Mouse (Mus musculus) limb, embryonic 10.5 days (tissue): ENCODE data around the gene Shank1. TPM values are rescaled to one million over a fixed set of nuclear protein-coding genes. Genes with fewer than 3 reads are reported as not detected.

Experiments used
- DNase-seq: peaks from one replicate; pipeline ENCODE4 v3.0.0-alpha.2; 2017; ENCODE audit warnings: low spot score
- H3K27ac ChIP-seq: fragments of 300-500 bp; sonication (generic); 2 replicates; pipeline ENCODE4 v1.5.1; 2016; ENCODE audit warnings: mild to moderate bottlenecking
- H3K27me3 ChIP-seq: fragments of 300-500 bp; sonication (generic); 2 replicates; pipeline ENCODE4 v1.6.1; 2016; ENCODE audit warnings: low read depth, mild to moderate bottlenecking; ENCODE audit not compliant: poor library complexity, severe bottlenecking
- H3K36me3 ChIP-seq: fragments of 300-500 bp; sonication (generic); 2 replicates; pipeline ENCODE4 v1.6.1; 2016; ENCODE audit warnings: mild to moderate bottlenecking, moderate library complexity
- H3K4me1 ChIP-seq: fragments of 300-500 bp; sonication (generic); 2 replicates; pipeline ENCODE4 v1.6.1; 2016
- H3K4me3 ChIP-seq: fragments of 300-500 bp; sonication (generic); 2 replicates; pipeline ENCODE4 v1.5.1; 2016; ENCODE audit warnings: mild to moderate bottlenecking, moderate library complexity
- H3K9me3 ChIP-seq: fragments of 300-500 bp; sonication (generic); replicated peaks from 2 replicates; pipeline ENCODE4 v1.6.1; 2016; ENCODE audit warnings: mild to moderate bottlenecking
- WGBS: fragments of 180-500 bp; shearing (Covaris S2); methylation state at CpG from one replicate; pipeline ENCODE4 v1.1.7; 2016; 5-methylcytosine and 5-hydroxymethylcytosine counted together
- polyA plus RNA-seq: library from polyadenylated mRNA; unstranded; fragments of >200 nt; fragmentation: Nextera tagmentation; extraction: Ambion mirVana; gene quantifications from 2 replicates; pipeline ENCODE4 v1.2.1, GENCODE M21; 2016

Shank1 gene
- polyA plus RNA-seq, 1 experiment from 2014 or later: 0.40 TPM

GRCm38 (mm10) chr7:44336046-44337021, 26.3 kb downstream of the Shank1 start:
- no peaks in the 10 kb centered on the region for H3K9me3 ChIP-seq
- peaks cover 12% of the 10 kb centered on the region for H3K4me1 ChIP-seq
- no peak overlapping the region for H3K27ac ChIP-seq
- WGBS: 3% methylated on average over 53 of the region's 54 CpGs
- H3K27me3 ChIP-seq: peaks cover 91% of the 10 kb centered on the region
- peak overlapping the region; percentile 51 for H3K4me3 ChIP-seq
- no peak for DNase-seq
- H3K36me3 ChIP-seq: no peaks in the 10 kb centered on the region

GRCm38 (mm10) chr7:44337121-44337849, 27.2 kb downstream of the Shank1 start:
- Histone ChIP-seq H3K4me1 (peaks cover 12% of the 10 kb centered on the region), H3K27me3 (peaks cover 96% of the 10 kb centered on the region), H3K4me3 (no peak overlapping the region), H3K9me3 (no peaks in the 10 kb centered on the region), H3K36me3 (no peaks in the 10 kb centered on the region), H3K27ac (no peak overlapping the region)
- no peak for DNase-seq
- WGBS: 5% methylated on average over 32 of the region's 32 CpGs

DNA sequence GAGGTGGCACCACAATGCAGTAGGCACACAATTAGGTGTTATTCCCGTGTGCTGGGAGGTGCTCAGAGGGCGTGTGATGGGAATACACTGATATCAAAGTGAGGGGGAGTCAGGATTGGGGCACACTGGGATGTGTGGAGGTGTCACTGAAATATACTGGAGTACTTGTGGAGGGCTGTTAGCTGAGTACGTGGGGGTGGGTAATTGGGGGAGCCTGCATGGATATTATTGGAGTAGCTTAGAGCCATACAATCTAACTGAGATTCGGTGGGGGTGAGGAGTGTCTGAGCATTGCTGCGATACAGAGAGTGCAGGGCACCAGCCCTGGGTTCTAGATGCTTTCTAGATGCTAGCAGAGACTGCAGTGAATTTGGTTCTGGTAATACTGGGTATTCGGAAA, 30.2 kb downstream of the Shank1 start:
- no peak overlapping the region for H3K4me3 ChIP-seq
- WGBS: 69% methylated on average over 6 of the region's 6 CpGs
- no peaks in the 10 kb centered on the region for H3K36me3 ChIP-seq
- no peaks in the 10 kb centered on the region for H3K9me3 ChIP-seq
- peaks cover 19% of the 10 kb centered on the region for H3K4me1 ChIP-seq
- H3K27ac ChIP-seq: no peak overlapping the region
- no peak for DNase-seq
- peaks cover 100% of the 10 kb centered on the region for H3K27me3 ChIP-seq

DNA sequence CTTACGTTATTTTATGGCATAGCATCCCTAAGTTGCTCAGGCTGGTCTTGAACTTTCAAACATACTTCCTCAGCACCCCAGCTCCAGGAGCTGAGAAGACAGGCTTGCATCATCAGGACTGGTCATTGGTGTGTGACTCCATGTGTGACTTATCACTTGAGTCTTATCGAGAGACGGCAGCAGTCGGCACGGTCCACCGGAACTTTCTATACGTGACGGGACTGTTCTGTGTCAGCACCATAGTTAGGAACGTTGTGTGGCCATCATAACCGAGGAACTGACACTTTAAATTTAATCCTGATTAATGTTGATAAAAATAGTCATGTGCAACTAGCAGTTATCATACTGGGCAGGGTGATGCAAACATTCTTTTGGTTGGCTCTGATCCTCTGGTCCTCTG, 31.1 kb downstream of the Shank1 start:
- no peak overlapping the region for H3K27ac ChIP-seq
- DNase-seq: no peak
- WGBS: 88% methylated on average over 10 of the region's 10 CpGs
- H3K4me1 ChIP-seq: peaks cover 10% of the 10 kb centered on the region
- H3K36me3 ChIP-seq: no peaks in the 10 kb centered on the region
- H3K27me3 ChIP-seq: peaks cover 99% of the 10 kb centered on the region
- H3K4me3 ChIP-seq: no peak overlapping the region
- H3K9me3 ChIP-seq: no peaks in the 10 kb centered on the region

- Histone ChIP-seq H3K36me3 (no peaks in the 10 kb centered on the region), H3K4me1 (peaks cover 8% of the 10 kb centered on the region), H3K9me3 (no peaks in the 10 kb centered on the region), H3K27me3 (peaks cover 96% of the 10 kb centered on the region), H3K4me3 (no peak overlapping the region), H3K27ac (no peak overlapping the region)
- 71% methylated on average over 5 of the region's 5 CpGs for WGBS
- no peak for DNase-seq
Measured at GRCm38 (mm10) chr7:44341714-44342113, 31.7 kb downstream of the Shank1 start.

DNA sequence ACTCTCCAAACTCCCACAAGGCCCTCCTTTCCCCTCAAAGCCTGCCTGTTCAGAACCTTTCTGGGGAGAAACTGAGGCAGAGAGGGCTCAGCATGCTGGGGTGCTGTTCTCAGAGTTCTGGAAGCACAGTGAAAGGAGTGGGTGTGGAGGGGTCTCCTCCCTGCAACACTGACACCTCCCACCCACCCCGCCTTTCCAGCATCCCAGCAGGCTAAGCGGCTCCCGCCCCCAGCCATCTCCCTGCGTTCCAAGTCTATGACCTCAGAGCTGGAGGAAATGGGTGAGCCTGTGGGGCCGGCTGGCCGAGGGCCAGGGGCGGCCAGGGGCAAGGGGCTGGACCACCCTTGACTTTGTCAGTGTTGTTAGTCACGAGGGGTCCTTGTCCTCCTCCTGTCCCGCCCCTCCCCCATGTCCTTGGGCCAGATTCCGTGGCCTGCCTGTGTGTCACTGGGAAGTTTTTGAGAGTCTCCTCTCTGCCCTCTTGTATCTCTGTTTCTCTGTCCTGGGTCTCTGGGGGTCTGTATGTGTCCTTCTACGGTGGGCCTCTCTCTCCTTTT, 33.5 kb downstream of the Shank1 start:
- H3K27me3 ChIP-seq: peaks cover 96% of the 10 kb centered on the region
- no peaks in the 10 kb centered on the region for H3K9me3 ChIP-seq
- H3K4me3 ChIP-seq: peak overlapping the region; percentile 6
- DNase-seq: no peak
- H3K27ac ChIP-seq: no peak overlapping the region
- peaks cover 8% of the 10 kb centered on the region for H3K4me1 ChIP-seq
- no peaks in the 10 kb centered on the region for H3K36me3 ChIP-seq
- 19% methylated on average over 11 of the region's 11 CpGs for WGBS

GRCm38 (mm10) chr7:44344622-44345021, 34.6 kb downstream of the Shank1 start:
- no peak for DNase-seq
- no peak overlapping the region for H3K27ac ChIP-seq
- WGBS: 71% methylated on average over 12 of the region's 12 CpGs
- no peaks in the 10 kb centered on the region for H3K36me3 ChIP-seq
- peaks cover 8% of the 10 kb centered on the region for H3K4me1 ChIP-seq
- peaks cover 96% of the 10 kb centered on the region for H3K27me3 ChIP-seq
- H3K9me3 ChIP-seq: no peaks in the 10 kb centered on the region
- no peak overlapping the region for H3K4me3 ChIP-seq

GRCm38 (mm10) chr7:44349043-44349442, 39.0 kb downstream of the Shank1 start:
- Histone ChIP-seq H3K36me3 (no peaks in the 10 kb centered on the region), H3K27me3 (peaks cover 96% of the 10 kb centered on the region), H3K9me3 (no peaks in the 10 kb centered on the region), H3K27ac (no peak overlapping the region), H3K4me1 (peaks cover 32% of the 10 kb centered on the region), H3K4me3 (no peak overlapping the region)
- 16% methylated on average over 3 of the region's 3 CpGs for WGBS
- no peak for DNase-seq

GRCm38 (mm10) chr7:44350957-44351711, 41.1 kb downstream of the Shank1 start:
- DNase-seq: peak; percentile 85
- Histone ChIP-seq H3K4me1 (peaks cover 36% of the 10 kb centered on the region), H3K27me3 (peaks cover 97% of the 10 kb centered on the region), H3K9me3 (no peaks in the 10 kb centered on the region), H3K27ac (peak overlapping the region; percentile 62), H3K4me3 (peak overlapping the region; percentile 45), H3K36me3 (no peaks in the 10 kb centered on the region)
- WGBS: 3% methylated on average over 25 of the region's 25 CpGs

DNA sequence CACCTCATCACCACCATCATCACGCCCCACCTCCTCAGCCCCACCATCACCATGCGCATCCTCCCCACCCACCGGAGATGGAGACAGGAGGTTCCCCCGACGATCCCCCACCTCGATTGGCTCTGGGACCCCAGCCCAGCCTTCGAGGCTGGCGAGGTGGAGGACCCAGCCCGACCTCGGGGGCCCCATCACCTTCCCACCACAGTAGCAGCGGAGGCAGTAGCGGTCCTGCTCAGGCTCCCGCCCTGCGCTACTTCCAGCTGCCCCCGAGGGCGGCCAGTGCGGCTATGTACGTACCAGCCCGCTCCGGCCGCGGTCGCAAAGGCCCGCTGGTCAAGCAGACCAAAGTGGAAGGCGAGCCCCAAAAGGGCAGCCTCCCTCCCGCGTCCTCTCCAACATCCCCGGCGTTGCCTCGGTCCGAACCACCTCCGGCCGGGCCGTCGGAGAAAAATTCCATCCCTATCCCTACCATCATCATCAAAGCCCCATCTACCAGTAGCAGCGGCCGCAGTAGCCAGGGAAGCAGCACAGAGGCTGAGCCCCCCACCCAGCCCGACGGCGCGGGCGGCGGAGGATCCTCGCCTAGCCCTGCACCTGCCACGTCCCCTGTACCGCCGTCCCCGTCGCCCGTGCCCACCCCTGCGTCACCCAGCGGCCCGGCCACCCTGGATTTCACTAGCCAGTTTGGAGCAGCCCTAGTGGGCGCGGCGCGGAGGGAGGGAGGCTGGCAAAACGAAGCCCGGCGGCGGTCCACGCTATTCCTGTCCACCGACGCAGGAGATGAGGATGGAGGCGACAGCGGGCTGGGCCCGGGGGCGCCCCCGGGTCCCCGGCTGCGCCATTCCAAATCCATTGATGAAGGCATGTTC, 42.1 kb downstream of the Shank1 start:
- DNase-seq: peak; percentile 44
- no peaks in the 10 kb centered on the region for H3K9me3 ChIP-seq
- 4% methylated on average over 71 of the region's 71 CpGs for WGBS
- peak overlapping the region; percentile 34; the same call in 1 of the 2 replicates for H3K4me3 ChIP-seq
- peaks cover 46% of the 10 kb centered on the region for H3K4me1 ChIP-seq
- H3K27ac ChIP-seq: no peak overlapping the region
- no peaks in the 10 kb centered on the region for H3K36me3 ChIP-seq
- H3K27me3 ChIP-seq: peaks cover 100% of the 10 kb centered on the region

GRCm38 (mm10) chr7:44352750-44353600, 42.9 kb downstream of the Shank1 start:
- Histone ChIP-seq H3K4me1 (peaks cover 54% of the 10 kb centered on the region), H3K27me3 (peaks cover 100% of the 10 kb centered on the region), H3K36me3 (no peaks in the 10 kb centered on the region), H3K9me3 (no peaks in the 10 kb centered on the region), H3K4me3 (peak overlapping the region; percentile 34), H3K27ac (no peak overlapping the region)
- WGBS: 3% methylated on average over 71 of the region's 71 CpGs
- DNase-seq: peak; percentile 50
